Mouse (Mus musculus) lung, postnatal 0 days (tissue): ENCODE data around the gene Chmp3.

ENCODE experiments used
- CTCF ChIP-seq: IDR thresholded peaks from 2 replicates; pipeline ENCODE4 v1.5.1; 2016; ENCODE audit warnings: antibody characterized with exemption, mild to moderate bottlenecking
- EP300 ChIP-seq: IDR thresholded peaks from 2 replicates; pipeline ENCODE4 v1.6.1; 2016; ENCODE audit warnings: antibody characterized with exemption, mild to moderate bottlenecking, control low read depth

DNA sequence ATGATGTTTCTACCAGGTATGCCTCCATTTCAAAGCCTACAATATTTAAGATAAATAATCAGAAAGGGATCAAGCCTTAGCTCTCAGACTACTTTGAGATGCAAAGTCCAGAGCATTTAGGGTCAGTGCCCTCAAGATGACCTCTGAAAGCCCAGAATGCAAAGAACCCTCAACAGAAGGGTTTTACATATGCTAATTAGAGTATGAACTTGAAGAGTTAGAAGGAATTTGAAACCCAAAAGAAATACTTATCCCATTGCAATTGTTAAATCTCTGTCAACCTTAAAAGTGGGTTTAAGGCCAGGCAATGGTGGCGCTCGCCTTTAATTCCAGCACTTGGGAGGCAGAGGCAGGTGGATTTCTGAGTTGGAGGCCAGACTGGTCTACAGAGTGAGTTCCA lies 82.4 kb downstream of the Chmp3 start:
- TF ChIP-seq CTCF (no peak), EP300 (no peak)
